Mouse (Mus musculus) C2C12 (cell line): ENCODE results near the gene Il23r. TPM values are rescaled to one million over a fixed set of nuclear protein-coding genes. Genes with fewer than 3 reads are reported as not detected.

ENCODE experiments used
- H3K27me3 ChIP-seq: one replicate; pipeline ENCODE4 v1.6.1; 2011; ENCODE audit not compliant: control insufficient read depth, insufficient read depth, insufficient read length
- H3K36me3 ChIP-seq: one replicate; pipeline ENCODE4 v1.6.1; 2011; ENCODE audit not compliant: control insufficient read depth, insufficient read depth
- H3K4me3 ChIP-seq: one replicate; pipeline ENCODE4 v1.5.1; 2011; ENCODE audit warnings: mild to moderate bottlenecking, control low read depth; ENCODE audit not compliant: poor library complexity, insufficient read depth, severe bottlenecking
- H3K79me2 ChIP-seq: one replicate; pipeline ENCODE4 v1.6.1; 2011; ENCODE audit not compliant: control insufficient read depth, insufficient read depth
- H3K79me3 ChIP-seq: one replicate; pipeline ENCODE4 v1.6.1; 2011; ENCODE audit warnings: low read depth, control low read depth
- H3ac ChIP-seq: one replicate; pipeline ENCODE3; 2011; ENCODE audit warnings: low read depth; ENCODE audit not compliant: control insufficient read depth, insufficient read length
- CEBPB ChIP-seq: IDR thresholded peaks from one replicate; pipeline ENCODE4 v1.6.1; 2011; ENCODE audit warnings: low read depth, mild to moderate bottlenecking, control low read depth, moderate library complexity
- CTCF ChIP-seq: IDR thresholded peaks from one replicate; pipeline ENCODE4 v1.5.1; 2011; ENCODE audit not compliant: control insufficient read depth, insufficient read depth, insufficient read length
- FOSL1 ChIP-seq: IDR thresholded peaks from one replicate; pipeline ENCODE4 v1.8.0; 2011; ENCODE audit warnings: mild to moderate bottlenecking, low read length; ENCODE audit not compliant: poor library complexity, insufficient read depth, severe bottlenecking
- MAX ChIP-seq: IDR thresholded peaks from one replicate; pipeline ENCODE4 v1.6.1; 2011; ENCODE audit warnings: mild to moderate bottlenecking, control low read depth
- MYOD1 ChIP-seq: IDR thresholded peaks from one replicate; pipeline ENCODE4 v1.6.1; 2011; ENCODE audit warnings: low read depth; ENCODE audit not compliant: control insufficient read depth, insufficient read length
- MYOG ChIP-seq: IDR thresholded peaks from one replicate; pipeline ENCODE4 v1.6.1; 2011; ENCODE audit not compliant: control insufficient read depth, insufficient read length; ENCODE audit errors: extremely low read depth
- USF1 ChIP-seq: IDR thresholded peaks from one replicate; pipeline ENCODE4 v1.6.1; 2011; ENCODE audit warnings: low read depth, mild to moderate bottlenecking, control low read depth, moderate library complexity
- polyA plus RNA-seq: library from polyadenylated mRNA; unstranded; fragments of >200 nt; fragmentation: generic; extraction: Trizol; gene quantifications from one replicate; pipeline ENCODE4 v1.2.1, GENCODE M21; 2012; ENCODE audit warnings: missing spikeins

The Il23r gene
- polyA plus RNA-seq, 1 experiment: not detected

DNA sequence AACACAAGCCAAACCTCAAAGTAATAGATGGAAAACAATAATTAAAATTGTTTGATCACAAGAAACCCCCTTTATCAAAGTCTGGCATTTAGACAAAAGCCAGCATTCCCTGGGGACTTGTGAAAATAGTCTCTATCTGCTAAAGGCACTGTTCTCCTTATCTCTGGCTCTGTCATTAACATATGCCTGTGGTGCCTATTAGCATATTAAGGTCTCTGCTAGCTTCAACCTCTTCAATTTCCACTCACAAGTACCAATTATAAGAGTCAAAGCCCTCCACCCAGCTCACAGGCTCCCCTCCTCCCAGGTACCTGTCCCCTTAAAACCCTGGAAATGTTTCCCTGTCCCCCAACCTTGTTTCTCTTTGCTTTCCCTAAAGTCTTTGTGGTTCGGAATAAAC lies 20.4 kb downstream of the Il23r start:
- Histone ChIP-seq H3K79me3 (no peaks in the 10 kb centered on the region), H3K4me3 (no peak overlapping the region), H3ac (no peak overlapping the region), H3K79me2 (no peaks in the 10 kb centered on the region), H3K36me3 (no peaks in the 10 kb centered on the region), H3K27me3 (no peaks in the 10 kb centered on the region)
- TF ChIP-seq MAX (no peak), USF1 (no peak), MYOG (no peak), FOSL1 (no peak)

DNA sequence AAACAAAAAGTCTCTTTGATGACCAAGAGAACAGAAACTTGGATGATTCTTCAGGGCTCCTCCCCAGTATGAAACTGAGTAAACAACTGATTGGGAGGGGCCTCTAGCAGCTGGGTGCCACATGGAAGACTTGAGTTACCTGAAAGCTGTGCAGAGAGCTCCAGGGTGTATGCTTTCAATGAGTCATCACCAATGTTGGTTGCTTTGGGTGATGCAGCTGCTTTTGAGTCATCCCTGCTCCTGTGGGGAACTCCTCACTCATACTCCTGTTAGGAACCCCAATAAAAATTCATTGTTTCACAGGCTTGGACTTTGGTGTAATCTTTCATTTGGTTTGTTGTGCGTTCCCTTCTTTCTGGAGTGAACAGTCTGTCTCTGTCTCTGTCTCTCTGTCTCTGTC lies 32.2 kb downstream of the Il23r start:
- H3K79me2 ChIP-seq: no peaks in the 10 kb centered on the region
- no peak for TF ChIP-seq USF1
- no peak for TF ChIP-seq CTCF
- TF ChIP-seq CEBPB: no peak
- TF ChIP-seq FOSL1: peak; percentile 43
- peak; percentile 85 for TF ChIP-seq MYOD1
- no peak for TF ChIP-seq MYOG
- no peak for TF ChIP-seq MAX
- H3K36me3 ChIP-seq: no peaks in the 10 kb centered on the region
- no peak overlapping the region for H3K4me3 ChIP-seq
- no peaks in the 10 kb centered on the region for H3K79me3 ChIP-seq
- no peaks in the 10 kb centered on the region for H3K27me3 ChIP-seq
- H3ac ChIP-seq: no peak overlapping the region

DNA sequence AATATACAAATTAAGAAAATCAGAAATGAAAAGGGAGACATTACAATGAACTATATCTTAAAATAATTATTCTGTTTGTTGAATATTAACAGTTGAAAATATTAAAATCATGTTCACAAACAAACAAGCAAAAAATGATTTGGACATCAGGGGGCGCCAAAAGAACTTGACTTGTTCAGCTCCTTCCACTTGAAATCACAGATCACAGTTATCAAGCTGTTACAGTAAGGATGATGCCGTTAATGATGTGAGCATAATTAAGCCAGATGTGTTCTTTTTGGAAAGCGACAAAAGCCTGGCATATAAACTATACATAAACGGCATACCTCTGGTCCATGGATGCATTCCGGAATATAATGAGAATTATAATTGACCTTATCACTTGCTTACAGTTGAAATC lies 40.3 kb downstream of the Il23r start:
- no peaks in the 10 kb centered on the region for H3K79me3 ChIP-seq
- H3ac ChIP-seq: no peak overlapping the region
- TF ChIP-seq CEBPB (no peak), FOSL1 (no peak), MAX (no peak), USF1 (no peak), MYOD1 (no peak), MYOG (no peak), CTCF (no peak)
- no peak overlapping the region for H3K4me3 ChIP-seq
- no peaks in the 10 kb centered on the region for H3K36me3 ChIP-seq
- no peaks in the 10 kb centered on the region for H3K27me3 ChIP-seq
- H3K79me2 ChIP-seq: no peaks in the 10 kb centered on the region

DNA sequence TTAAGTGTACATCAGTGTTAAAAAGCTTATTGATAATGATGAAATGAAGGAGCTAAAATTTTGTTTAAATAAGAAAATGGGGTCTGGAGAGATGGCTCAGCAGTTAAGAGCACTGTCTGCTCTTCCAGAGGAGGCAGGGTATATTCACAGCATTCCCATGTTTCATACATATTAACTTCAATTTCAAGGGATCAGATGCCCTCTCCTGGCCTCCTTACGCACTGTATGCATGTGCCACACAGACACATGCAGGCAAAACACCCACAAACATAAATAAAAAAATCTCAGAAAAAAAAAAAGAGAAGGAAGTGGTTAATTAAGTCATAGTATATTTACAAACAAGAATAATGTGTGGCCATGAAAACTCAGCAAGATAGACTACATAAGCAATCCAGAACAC lies 45.8 kb downstream of the Il23r start:
- Histone ChIP-seq H3ac (no peak overlapping the region), H3K27me3 (no peaks in the 10 kb centered on the region), H3K4me3 (no peak overlapping the region), H3K79me2 (no peaks in the 10 kb centered on the region), H3K79me3 (no peaks in the 10 kb centered on the region), H3K36me3 (no peaks in the 10 kb centered on the region)
- TF ChIP-seq CTCF: no peak
- no peak for TF ChIP-seq MYOD1
- no peak for TF ChIP-seq MYOG
- no peak for TF ChIP-seq CEBPB
- TF ChIP-seq FOSL1: no peak
- TF ChIP-seq MAX: no peak
- TF ChIP-seq USF1: no peak

DNA sequence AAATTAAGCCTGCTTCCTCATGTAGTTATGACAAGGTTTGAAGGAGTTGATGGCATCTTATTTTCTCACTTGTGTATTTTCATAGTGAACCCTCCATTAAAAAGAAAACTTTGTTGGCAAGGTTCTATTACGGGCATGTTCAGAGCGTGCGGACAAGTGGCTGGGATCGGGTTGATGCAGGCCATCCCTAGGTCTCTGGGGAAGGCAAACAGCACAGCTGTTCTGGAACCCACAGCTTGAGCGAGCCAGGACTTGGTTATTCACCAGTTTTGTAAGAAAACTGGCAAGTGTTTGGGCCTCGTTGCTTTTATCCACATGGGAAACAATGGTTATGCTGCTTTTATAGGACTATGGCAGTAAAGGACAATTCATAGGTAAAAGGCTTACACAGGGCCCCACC lies 48.5 kb downstream of the Il23r start:
- Histone ChIP-seq H3K36me3 (no peaks in the 10 kb centered on the region), H3K79me2 (no peaks in the 10 kb centered on the region), H3K4me3 (no peak overlapping the region), H3ac (no peak overlapping the region), H3K27me3 (no peaks in the 10 kb centered on the region), H3K79me3 (no peaks in the 10 kb centered on the region)
- no peak for TF ChIP-seq FOSL1
- TF ChIP-seq CTCF: no peak
- no peak for TF ChIP-seq CEBPB
- TF ChIP-seq MYOG: no peak
- TF ChIP-seq MAX: no peak
- no peak for TF ChIP-seq MYOD1
- no peak for TF ChIP-seq USF1

DNA sequence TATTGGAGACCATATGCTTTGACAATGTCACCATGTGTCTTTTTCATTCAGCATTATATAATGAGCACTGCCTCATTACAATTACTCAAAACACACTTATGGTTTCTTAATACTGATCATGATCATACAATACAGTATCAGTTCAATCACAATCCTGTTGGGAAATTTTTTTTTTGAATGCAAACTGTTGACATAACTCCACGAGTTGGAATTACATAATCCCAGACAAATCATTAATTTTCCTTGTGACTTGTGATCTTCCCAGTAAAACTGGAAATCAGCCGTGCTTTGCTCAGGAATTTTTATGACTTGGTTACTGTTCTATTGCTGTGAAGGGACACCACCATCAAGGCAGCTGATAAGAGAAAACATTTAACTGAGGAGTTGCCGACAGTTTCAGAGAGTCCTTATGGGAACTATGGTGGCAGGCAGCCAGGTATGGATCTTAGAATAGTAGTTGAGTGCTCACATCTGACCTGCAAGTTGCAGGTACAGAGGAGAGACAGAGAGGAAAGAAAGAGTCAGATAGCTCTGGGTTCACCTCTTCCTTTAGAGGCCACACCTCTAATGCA lies 53.8 kb downstream of the Il23r start:
- no peaks in the 10 kb centered on the region for H3K36me3 ChIP-seq
- no peaks in the 10 kb centered on the region for H3K79me3 ChIP-seq
- no peak for TF ChIP-seq USF1
- TF ChIP-seq FOSL1: no peak
- no peak for TF ChIP-seq CEBPB
- TF ChIP-seq MAX: no peak
- no peak for TF ChIP-seq CTCF
- no peak for TF ChIP-seq MYOG
- no peak for TF ChIP-seq MYOD1
- H3ac ChIP-seq: no peak overlapping the region
- H3K27me3 ChIP-seq: no peaks in the 10 kb centered on the region
- no peaks in the 10 kb centered on the region for H3K79me2 ChIP-seq
- H3K4me3 ChIP-seq: no peak overlapping the region
